Mouse (Mus musculus) layer of hippocampus, adult 9-11 months (tissue): ENCODE results near the gene Hoxb6.

Source experiments
- DNase-seq: peaks from one replicate; pipeline ENCODE4 v3.0.0; 2022

Gene Hoxb6

DNA sequence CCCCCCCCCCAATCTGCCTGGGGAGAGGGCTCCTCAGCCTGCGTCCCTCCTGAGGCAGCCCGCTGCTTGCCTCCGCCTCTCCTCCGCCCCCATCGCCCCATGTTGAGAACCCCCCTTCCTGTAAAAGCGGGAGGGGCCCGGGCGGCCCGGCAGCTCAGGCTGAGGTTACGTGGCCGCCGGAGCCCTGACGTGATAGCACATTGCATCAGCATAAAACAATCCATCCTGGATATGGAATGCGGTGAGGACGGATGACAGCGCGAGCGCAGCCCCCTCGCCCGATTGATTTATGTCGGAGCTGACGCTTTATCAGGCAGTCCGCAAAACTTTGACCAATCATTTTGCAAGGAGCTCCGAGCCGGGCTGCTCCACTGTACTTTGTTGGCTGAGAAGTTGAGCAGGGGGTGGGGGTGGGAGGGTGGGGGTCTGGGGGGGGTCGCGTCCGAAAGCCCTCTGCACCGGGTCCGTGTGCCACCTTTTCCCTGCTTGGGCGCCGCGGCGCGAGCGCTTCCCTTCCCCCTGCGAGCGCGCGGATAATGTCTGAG, 21.2 kb upstream of the Hoxb6 start, which contains the start of gene Hoxb9:
TSS of gene Hoxb9 (plus strand) at position 462 of the 545 bp plus-strand sequence.
- DNase-seq: no peak

DNA sequence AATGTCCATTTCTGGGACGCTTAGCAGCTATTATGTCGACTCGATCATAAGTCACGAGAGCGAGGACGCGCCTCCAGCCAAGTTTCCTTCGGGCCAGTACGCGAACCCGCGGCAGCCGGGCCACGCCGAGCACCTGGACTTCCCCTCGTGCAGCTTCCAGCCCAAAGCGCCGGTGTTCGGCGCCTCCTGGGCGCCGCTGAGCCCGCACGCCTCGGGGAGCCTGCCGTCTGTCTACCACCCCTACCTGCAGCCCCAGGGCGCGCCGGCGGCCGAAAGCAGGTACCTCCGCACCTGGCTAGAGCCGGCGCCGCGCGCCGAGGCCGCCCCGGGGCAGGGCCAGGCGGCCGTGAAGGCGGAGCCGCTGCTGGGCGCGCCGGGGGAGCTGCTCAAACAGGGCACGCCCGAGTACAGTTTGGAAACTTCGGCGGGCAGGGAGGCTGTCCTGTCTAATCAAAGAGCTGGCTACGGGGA, 20.7 kb upstream of the Hoxb6 start:
- no peak for DNase-seq

DNA sequence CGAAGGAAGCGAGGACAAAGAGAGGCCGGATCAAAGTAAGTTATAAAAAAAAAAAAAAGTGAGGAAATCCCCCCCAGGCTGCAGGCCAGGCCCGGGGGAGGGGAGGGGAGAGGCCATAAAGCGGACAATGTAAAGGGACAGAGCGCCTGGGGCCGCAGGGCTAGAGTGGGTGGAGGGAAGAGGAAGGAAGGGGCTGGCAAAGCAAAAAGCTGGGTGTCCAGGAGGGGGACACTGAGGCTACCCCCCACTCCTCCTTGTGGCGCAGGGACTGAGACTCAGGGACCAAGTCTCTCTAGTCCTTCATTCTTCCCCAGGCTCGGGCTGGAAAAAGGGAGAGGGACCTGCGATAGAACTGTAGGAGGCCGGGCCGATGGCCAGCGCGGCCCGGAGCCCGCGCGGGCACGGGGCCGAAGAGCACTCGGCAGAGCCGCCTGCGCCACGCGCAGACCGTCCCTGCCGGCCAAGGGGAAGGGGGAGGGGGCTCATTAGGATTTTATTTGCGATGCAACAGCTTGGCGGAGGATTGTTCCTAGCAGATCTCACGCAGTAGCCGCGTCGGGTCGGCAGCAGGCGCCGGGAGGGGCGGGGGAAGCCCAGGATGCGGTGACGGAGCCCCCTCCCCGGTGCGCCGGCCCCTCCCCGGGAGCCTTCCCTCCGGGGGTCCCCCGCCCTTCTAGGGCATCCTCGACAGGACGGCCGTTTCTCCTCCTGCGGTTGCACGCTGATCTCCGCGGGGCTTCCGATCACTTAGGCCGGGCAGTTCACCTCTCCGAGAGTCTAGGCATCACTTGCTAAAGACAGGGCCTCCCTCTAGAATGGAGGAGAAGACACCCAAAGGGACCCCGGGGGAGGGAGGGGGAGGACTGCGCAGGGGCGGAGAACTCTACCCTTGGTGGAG, 20.0 kb upstream of the Hoxb6 start:
- no peak for DNase-seq

DNA sequence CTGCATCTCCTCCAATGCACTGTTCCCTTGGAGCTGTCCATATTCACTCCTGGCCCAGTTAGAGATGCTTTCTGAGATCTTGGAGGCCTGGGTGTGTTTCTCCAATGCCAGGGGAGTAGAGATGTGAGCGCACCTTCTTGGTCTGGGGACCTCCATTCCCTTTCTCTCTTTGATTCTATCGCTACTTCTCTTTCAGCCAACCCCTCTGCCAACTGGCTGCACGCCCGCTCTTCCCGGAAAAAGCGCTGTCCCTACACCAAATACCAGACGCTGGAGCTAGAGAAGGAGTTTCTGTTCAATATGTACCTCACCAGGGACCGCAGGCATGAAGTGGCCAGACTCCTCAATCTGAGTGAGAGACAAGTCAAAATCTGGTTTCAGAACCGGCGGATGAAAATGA, 17.8 kb upstream of the Hoxb6 start:
- no peak for DNase-seq

DNA sequence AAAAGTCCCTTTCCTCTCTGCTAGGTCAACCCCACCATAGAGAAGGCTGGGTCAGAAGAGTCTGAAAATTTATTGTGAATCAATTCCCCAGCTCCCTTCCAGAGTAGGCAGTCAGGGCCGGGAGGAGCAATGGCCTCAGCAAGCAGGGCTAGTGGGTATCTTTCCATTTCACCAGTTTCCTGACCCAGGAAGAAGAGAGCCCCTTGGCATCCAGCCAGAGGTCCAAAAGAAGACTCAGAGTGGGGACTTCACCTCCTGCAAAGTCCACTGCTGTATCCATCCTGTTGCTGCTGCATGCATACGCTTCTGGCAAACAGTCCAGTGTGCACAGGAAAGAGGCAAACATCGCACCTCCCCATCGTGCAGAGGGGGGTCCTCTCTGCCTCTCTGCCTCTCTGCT, 16.4 kb upstream of the Hoxb6 start:
- DNase-seq: no peak

DNA sequence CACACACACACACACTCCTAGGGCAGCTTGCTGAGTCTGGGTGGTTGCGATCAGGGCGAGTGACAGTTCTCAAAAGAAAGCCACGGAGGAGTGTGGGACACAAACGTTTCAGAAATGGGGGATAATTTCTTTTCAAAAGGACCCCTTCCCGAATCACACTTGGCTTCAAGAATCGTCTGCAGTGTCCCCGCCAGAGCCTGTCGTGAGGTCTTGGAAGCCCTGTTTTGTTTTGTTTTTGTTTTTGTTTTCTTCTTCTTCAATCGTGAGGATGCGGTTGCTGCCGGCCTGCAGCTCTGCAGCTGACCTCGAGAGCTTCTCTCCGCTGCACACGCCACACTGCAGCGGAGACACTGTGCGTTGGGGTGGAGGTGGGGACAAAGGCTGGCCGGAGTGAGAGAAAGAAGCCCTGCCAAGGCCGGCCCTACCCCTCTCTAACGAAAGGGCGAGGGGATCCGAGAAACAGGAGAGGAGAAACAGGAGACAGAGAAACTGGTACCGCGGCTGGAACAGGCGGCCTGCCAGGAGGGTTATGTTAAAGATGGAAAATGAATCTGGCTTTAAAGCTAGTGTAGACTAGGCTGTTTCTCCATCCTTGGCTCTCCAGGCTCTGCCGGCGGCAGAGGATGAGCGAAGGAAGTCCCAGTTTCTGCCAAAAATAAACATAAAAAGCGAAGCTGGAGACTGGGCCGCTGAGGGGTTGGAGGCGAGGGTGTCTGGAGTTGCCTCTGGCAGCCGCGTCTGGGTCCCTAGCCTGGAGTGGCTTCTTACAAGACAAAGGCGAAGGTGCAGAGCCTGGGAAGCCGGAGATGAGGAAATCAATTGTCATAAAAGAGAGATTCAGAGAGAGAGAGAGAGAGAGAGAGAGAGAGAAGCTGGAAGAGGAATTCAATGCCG, 14.9 kb upstream of the Hoxb6 start:
- DNase-seq: no peak

DNA sequence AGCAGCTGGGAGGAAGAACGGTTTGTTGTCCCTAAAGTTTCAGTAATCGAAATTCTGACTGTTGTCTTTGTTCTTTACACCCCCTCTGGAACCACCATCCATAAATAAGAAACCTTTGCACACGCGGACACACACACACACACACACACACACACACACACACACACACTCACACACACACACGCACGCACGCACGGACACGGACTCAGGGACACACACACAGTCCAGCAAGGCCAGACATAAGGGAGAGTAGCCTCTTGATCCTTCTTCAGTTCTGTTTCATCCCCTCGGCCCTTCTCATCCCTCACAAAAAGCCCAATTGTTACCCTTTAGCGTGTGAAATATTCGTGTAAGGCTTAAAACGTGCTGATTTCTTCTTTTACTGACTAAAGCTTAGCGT, 14.0 kb upstream of the Hoxb6 start:
- DNase-seq: no peak

DNA sequence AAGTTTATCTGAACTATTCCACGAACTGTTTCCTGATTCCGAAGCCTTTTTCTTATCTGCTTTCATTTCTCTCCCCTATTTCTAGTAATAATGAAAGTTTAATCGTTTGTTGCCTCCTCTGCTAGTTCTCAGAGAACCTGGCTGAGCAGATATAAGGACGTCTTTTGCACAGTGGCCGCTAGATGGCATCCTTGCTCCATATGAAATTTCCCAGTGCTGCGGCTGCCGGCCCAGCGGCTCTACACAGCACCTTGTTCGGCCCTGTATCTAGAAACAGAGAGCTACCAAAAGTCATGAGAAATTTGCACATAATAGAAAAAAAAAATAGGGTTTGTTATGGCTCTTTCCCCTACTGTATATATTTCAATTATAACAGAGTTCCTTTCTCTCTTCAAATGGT, 13.5 kb upstream of the Hoxb6 start:
- peak; percentile 65 for DNase-seq

DNA sequence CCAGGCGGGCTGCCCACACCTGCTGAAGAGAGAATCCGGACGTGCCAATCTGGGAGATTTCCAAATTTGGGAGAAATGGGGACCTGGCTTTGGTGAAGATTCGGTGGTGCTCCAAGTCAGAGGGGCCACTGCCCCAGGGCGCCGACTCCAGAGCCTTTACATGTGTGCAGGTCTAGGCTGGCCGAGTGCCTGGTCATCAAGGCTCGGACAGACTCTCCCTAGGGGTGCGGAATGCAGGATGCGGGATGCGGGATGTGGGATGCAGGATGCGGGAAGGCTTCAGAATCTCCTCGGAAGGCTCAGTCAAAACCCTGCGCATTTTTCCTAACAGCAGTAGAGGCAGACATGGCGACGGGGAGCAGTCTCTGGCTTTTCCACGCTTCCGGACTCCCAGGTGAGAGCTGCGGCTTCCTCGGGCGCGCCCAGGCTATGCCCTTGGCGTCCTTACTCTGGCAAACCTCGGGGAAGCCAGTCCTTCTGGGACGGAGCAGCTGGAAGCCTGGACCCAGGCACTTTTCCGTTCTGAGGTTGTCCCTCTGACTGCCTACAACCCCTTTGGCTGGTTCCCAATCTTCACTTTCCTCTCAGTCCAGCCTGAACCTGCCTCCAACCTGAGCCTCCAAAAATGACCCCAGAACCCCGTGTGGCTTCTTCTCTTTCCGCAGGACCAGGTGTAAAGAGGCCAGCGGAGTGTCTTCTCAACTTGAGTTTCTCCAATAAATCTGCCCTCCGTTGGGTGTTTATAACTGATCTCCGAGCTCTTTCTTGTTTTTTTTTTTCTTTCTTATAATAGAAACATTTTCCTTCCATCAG, 12.6 kb upstream of the Hoxb6 start:
- DNase-seq: no peak

DNA sequence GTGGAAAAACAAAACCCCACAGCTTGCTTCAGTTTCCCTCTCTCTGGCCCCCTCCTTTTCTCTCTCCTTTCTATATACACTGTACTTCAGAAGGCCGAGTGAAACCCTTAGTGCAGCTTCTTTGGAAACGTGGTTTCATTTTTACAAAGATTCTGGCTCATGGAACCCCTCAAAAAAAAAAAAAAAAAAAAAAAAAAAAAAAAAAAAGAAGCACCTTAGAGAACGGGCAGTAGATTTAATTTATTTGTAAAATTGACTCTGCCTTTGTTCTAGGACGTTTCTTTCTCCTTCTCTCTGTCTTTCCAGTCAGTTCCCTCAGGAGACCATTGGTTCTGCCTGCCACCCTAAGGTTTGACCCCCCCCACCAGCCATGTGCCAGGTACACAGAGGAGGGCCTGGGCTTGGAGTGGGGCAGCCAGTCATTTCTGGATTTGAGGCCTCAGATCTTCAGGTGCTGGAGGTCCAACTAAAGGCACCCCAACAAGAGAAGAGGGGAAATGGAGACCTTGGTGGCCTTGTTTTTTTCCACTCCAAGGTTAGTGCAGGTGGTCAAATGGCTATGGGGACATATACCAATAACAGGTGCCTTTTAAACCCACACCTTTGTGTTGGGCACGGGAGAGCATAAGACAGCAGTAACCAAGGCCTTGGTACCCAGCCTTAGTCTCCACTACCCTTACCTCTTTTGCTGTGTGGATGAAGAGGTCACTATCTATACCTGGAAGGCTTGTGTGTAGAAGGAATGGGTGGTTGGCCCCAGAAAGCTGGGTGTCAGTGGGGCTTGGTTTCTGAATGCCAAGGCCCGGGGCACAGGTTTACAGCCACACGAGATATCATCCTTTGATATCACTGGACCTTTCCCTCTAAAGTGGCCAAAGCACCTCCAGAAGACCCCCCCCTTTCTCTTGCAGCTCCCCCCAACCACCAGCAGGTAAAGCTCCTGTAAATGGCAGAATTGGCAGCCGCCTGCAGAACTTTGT, 11.6 kb upstream of the Hoxb6 start:
- DNase-seq: no peak

DNA sequence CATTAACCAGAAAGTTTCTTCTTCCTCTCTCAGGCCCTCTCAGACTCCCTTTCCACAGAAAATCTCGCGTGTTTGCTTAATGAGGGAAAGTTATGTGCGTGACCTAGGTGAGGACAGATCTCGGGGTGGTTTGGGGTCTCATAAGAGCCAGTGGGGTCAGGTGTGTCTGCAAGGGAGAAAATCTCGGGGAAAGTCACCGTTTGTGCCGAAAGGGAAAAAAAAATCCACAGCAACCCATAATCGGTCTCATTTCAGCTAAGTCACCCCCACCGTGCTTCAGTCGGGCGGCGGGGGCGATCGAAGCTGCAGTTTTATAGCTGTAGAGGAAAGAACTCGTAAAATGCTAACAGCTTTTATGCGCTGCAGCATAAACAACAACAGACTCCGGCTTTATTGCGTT, 10.9 kb upstream of the Hoxb6 start:
- no peak for DNase-seq

DNA sequence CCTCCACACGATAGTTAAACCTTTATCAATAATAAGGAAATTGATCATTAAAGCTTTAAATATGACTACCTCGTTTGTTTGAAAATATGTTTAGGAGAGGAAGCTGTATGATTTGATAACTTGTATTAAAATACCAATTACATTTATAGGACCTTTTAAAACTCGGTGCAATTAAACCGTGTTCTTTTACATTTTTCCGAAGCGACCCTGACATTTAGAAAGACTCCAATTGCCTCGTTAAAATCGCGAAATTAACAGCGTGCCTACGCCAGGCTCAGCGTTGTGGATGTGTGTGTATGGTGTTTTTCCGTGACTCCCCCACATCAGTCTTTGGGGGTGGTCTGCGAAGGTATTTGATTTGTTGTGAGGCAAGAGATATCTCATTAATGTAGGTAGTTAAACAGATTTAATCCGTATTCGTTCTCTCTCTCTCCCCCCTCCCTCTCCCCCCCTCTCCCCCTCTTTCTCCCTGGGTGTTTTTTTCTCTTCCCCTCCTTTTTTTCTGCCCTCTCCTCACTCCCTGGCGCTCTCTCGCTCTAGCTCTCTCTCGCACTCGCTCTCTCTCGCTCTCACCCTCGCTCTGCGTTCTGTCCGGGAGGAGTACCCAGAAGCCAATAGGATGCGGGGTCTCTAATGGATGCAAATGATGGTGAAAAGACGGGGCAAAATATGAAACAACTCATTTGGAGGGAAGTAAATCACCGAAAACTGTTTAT, 10.3 kb upstream of the Hoxb6 start, which contains the start of gene Hoxb8:
TSS of gene Hoxb8 (plus strand) at position 51 of the 716 bp plus-strand sequence.
- DNase-seq: no peak

DNA sequence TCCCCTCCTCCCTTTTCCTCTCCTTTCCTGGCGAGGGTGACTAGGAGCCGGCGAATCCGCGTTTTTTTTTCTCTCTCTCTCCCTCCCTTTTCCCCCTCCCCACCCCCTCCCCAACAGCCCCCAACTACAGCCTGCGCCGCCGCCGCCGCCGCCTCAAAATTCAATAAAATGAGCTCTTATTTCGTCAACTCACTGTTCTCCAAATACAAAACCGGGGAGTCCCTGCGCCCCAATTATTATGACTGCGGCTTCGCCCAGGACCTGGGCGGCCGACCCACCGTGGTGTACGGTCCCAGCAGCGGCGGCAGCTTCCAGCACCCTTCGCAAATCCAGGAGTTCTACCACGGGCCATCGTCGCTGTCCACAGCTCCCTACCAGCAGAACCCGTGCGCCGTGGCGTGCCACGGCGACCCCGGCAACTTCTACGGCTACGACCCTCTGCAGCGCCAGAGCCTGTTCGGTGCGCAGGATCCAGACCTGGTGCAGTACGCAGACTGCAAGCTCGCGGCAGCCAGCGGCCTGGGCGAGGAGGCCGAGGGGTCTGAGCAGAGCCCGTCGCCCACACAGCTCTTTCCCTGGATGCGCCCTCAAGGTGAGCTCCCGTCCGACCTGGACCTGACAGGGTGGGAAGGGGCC, 9.4 kb upstream of the Hoxb6 start:
- no peak for DNase-seq

DNA sequence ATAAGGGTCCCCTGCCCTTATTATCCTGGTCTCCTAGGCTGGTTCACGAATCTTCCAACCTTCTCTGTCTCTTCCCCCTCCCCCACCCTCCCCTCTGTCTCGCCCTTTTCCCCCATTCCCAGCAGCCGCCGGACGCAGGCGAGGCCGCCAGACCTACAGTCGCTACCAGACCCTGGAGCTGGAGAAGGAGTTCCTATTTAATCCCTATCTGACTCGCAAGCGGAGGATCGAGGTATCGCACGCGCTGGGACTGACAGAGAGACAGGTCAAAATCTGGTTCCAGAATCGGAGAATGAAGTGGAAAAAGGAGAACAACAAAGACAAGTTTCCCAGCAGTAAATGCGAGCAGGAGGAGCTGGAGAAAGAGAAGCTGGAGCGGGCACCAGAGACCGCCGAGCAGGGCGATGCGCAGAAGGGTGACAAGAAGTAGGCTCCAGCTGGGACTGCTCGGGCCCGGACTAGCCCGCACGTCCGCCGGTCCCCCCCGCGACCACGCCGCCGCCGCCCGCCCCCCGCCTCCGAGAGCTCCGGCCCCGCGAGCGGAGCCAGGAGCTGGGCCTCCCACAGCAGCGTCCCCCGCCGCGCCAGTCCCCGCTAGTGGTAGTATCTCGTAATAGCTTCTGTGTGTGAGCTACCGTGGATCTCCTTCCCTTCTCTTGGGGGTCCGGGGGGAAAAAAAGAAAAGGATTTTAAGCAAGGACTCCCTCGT, 8.1 kb upstream of the Hoxb6 start:
- DNase-seq: no peak

DNA sequence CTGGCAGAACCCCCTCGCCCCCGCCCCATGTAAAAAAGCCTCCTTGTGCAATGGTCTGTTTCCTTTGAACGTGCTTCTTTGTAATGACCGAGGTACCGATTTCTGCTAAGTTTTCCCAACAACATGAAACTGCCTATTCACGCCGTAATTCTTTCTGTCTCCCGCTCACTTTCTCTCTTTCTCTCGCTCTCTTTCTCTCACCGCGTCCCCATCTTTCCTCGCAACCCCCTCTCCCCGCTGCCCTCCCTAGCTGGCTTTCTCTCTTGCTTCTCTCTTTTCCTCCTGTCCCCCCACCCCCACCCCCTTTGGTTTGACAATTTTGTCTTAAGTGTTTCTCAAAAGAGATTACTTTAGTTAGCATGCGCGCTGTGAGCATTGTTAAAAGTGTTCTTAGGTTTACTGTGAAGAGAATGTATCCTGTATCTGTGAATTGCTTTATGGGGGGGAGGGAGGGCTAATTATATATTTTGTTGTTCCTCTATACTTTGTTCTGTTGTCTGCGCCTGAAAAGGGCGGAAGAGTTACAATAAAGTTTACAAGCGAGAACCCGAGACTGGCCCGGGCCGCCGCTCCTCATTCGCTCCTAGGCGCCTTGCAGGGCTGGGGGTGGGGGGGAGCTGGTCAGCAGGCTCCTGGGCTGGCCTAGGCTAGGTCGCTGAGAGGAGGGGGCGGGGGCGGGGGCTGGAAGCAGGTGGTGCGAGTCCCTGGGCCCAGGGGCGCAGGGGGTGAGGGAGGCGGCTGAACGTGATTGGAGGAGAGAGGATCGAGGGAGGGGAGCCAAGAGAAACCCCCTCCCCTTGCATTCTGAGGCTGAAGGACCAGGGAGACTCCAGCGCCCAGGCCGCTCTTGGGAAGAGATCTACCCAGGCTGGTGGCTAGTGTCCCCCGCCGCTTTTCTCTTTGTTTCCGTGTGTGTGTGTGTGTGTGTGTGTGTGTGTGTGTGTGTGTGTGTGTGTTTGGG, 7.2 kb upstream of the Hoxb6 start:
- no peak for DNase-seq

DNA sequence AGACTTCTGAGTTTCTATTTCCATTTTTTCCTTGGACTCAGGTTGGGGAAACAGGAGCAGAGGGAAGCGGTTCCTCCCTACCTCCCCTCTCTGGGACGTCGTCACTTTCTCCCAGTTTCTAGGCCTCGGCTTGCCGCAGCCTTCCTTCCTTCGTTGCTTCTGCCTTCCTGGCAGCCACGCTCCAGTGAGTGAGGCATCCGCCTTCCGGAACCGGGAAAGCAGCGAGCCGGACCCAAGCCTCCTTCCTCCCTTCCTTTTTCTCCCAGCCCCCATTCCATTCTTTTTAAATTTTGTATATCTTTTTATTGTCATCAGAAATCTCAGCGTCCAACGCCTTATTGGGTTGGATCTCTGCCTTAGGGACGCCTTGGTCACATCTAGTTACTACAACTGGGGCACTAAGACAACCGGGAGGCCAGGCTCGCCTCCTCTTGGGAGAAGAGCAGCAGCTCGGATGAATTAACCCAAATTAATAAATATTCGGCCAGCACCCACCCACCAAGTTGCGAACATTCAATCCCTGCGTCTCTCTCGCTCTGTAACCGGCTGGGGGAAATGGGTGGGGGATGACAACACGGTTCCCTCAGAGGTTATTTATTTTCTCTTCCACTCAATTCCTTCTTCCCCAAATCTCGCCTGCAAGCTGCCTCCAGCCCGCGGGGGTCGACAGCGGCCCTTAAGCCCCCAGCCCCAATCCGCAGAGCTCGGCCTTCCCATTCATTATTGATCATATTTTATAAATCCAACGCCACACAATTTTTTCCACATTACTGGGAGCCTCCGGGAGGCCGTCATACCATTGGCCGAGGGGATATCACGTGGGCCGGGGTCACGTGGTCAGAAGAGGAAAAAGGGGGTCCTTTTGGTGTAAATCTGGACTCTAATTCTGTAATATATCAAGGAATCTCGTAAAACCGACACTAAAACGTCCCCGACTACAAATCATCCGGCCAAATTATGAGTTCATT, 6.2 kb upstream of the Hoxb6 start, which contains the start of gene Hoxb7:
TSS of gene Hoxb7 (plus strand) at position 853 of the 968 bp plus-strand sequence.
- DNase-seq: no peak
